Comparison of ENCODE assay signal across 10 mouse cellular contexts in the genomic region with DNA sequence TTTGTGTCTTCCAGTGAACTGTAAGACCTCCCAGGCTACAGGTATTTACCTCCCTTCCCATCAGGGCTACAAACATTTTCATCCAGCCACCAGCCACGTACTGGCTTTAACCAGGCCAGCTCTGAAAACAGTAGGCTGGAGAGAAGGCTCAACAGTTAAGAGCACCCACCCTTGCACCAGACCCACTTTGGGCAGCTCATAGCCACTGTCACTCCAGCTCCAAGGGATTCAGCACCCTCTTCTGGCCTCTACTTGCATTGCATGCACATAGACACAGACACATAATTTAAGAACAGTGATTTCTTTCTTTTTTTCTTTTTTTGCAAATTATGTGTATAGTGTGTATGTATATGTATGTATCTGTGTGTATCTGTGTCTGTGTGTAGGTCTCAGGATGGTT. TPM values are rescaled to one million over a fixed set of nuclear protein-coding genes. Genes with fewer than 3 reads are reported as not detected.
DNase-seq lines count a peak whose midpoint lies in the region; ATAC-seq and TF ChIP-seq lines count a peak whose summit lies in the region.
"Had no signal": no experiment of that assay in that cellular context is flagged by ENCODE, and none has a peak within 500 bp of the region (broad histone marks: within the 10 kb centered on the region; RNA-seq: fewer than 3 reads in every experiment).

No protein-coding gene starts in this region.

- DNase-seq in heart, postnatal 4 days = peak; percentile 54
- DNase-seq in heart, embryonic 10.5 days (ENCODE audit: low spot score) = no peak
- peak; percentile 38 for DNase-seq in urinary bladder, postnatal 14 days (ENCODE audit: low spot score)
- no peak for DNase-seq in urinary bladder, postnatal 25 days (ENCODE audit: low spot score)
- peak; percentile 20 to 56 for DNase-seq in cerebellum, postnatal 25 days
- DNase-seq in liver, postnatal 0 days = peak; percentile 64
- peak; percentile 66 for DNase-seq in testis, postnatal 10 days (ENCODE audit: low spot score)
- DNase-seq in gastrocnemius, postnatal 25 days = no peak

- H3K9me3 ChIP-seq in heart, embryonic 10.5 days = no peaks in the 10 kb centered on the region
- H3K9me3 ChIP-seq in liver, postnatal 0 days (ENCODE audit: low read length) = peaks cover 5% of the 10 kb centered on the region; the same call in 1 of the 2 replicates
- H3K9me3 ChIP-seq: liver, embryonic 15.5 days had no signal

- no peaks in the 10 kb centered on the region for H3K36me3 ChIP-seq in heart, embryonic 10.5 days
- 0 out of 2 replicates have a peak, but pooled peaks cover 5% of the 10 kb centered on the region for H3K36me3 ChIP-seq in liver, postnatal 0 days (replicated peaks; ENCODE audit: insufficient read depth, low read length)
- H3K36me3 ChIP-seq: liver, embryonic 15.5 days had no signal

- peaks cover 5% of the 10 kb centered on the region; the same call in 1 of the 2 replicates for H3K4me1 ChIP-seq in heart, embryonic 10.5 days
- no peaks in the 10 kb centered on the region for H3K4me1 ChIP-seq in liver, postnatal 0 days (ENCODE audit: insufficient read depth)
- H3K4me1 ChIP-seq: liver, embryonic 15.5 days had no signal

- no peak for ATAC-seq in liver, postnatal 0 days

- 0 out of 2 replicates have a peak, but pooled peaks cover 2% of the 10 kb centered on the region for H3K27me3 ChIP-seq in heart, embryonic 10.5 days (ENCODE audit: insufficient read depth, poor library complexity, severe bottlenecking)
- no peaks in the 10 kb centered on the region for H3K27me3 ChIP-seq in liver, postnatal 0 days (ENCODE audit: insufficient read depth, low read length)

- no peak overlapping the region for H3K9ac ChIP-seq in liver, postnatal 0 days (replicated peaks)
- H3K9ac ChIP-seq: liver, embryonic 15.5 days had no signal

- H3K4me3 ChIP-seq in heart, embryonic 10.5 days = no peak overlapping the region
- no peak overlapping the region for H3K4me3 ChIP-seq in liver, postnatal 0 days (ENCODE audit: low read depth, low read length)
- H3K4me3 ChIP-seq: erythroblast, embryonic 14.5 days; liver, embryonic 15.5 days had no signal

- WGBS in heart, embryonic 10.5 days = 35% methylated on average over 1 of the region's 1 CpGs
- 35% methylated on average over 1 of the region's 1 CpGs for whole genome bisulfite sequencing in liver, postnatal 0 days (ENCODE audit: insufficient replicate concordance)

- no peak overlapping the region for H3K27ac ChIP-seq in heart, embryonic 10.5 days
- no peak overlapping the region for H3K27ac ChIP-seq in liver, postnatal 0 days (ENCODE audit: low read depth)
- H3K27ac ChIP-seq: liver, embryonic 15.5 days had no signal

- H3K4me2 ChIP-seq in liver, postnatal 0 days (ENCODE audit: low read depth, low read length) = no peak overlapping the region
- H3K4me2 ChIP-seq: liver, embryonic 15.5 days had no signal

- TF ChIP-seq CTCF in liver, postnatal 0 days (IDR thresholded peaks at IDR 0.05; ENCODE audit: low read depth) = peak; percentile 88

- TF ChIP-seq EP300 in liver, postnatal 0 days (IDR thresholded peaks at IDR 0.05; ENCODE audit: low read depth) = no peak

RNA-seq across cellular contexts. Expression of a gene that starts 5.7 kb away (rescaled TPM):
- 1 to 10 TPM; 2.7 to 2.8 TPM for total RNA-seq in heart, postnatal 4 days (2021)
- polyA plus RNA-seq in heart, embryonic 10.5 days (2016; fragmentation: Nextera tagmentation; extraction: Ambion mirVana) = 1.1 and 1.7 TPM in 2 replicates
- 7.8 and 10.1 TPM in 2 replicates for polyA plus RNA-seq in liver, postnatal 0 days (2015; fragmentation: Nextera tagmentation; extraction: Ambion mirVana)
- 1 to 10 TPM; 1.0 to 1.5 TPM for total RNA-seq in gastrocnemius, postnatal 25 days (2021)

RNA-seq across cellular contexts. Expression of a gene that starts 20.6 kb away (rescaled TPM):
- under 1 TPM in 1 of 2 experiments, not detected in 1; 0.18 TPM for total RNA-seq in heart, postnatal 4 days (2021)
- 0.31 TPM in 1 of 2 replicates, not detected in the other for polyA plus RNA-seq in heart, embryonic 10.5 days (2016; fragmentation: Nextera tagmentation; extraction: Ambion mirVana)
- polyA plus RNA-seq in liver, postnatal 0 days (2015; fragmentation: Nextera tagmentation; extraction: Ambion mirVana) = 2.2 TPM in 2 replicates
- under 1 TPM; 0.38 to 0.51 TPM for total RNA-seq in gastrocnemius, postnatal 25 days (2021)
- polyA plus RNA-seq: erythroblast, embryonic 14.5 days had no signal

RNA-seq across cellular contexts. Expression of a gene that starts 39.5 kb away (rescaled TPM):
- total RNA-seq in heart, postnatal 4 days (2021) = 10 to 100 TPM; 27.7 to 34.9 TPM
- polyA plus RNA-seq in heart, embryonic 10.5 days (2016; fragmentation: Nextera tagmentation; extraction: Ambion mirVana) = 30.1 and 33.0 TPM in 2 replicates
- 10.4 and 15.3 TPM in 2 replicates for polyA plus RNA-seq in liver, postnatal 0 days (2015; fragmentation: Nextera tagmentation; extraction: Ambion mirVana)
- total RNA-seq in gastrocnemius, postnatal 25 days (2021) = 10 to 100 TPM; 25.3 to 26.9 TPM

RNA-seq across cellular contexts. Expression of a gene that starts 43.9 kb away (rescaled TPM):
- total RNA-seq in heart, postnatal 4 days (2021) = not detected
- polyA plus RNA-seq in heart, embryonic 10.5 days (2016; fragmentation: Nextera tagmentation; extraction: Ambion mirVana) = not detected in 2 replicates
- not detected in 2 replicates for polyA plus RNA-seq in liver, postnatal 0 days (2015; fragmentation: Nextera tagmentation; extraction: Ambion mirVana)
- total RNA-seq in gastrocnemius, postnatal 25 days (2021) = not detected
- polyA plus RNA-seq: erythroblast, embryonic 14.5 days; liver, embryonic 15.5 days had no signal

RNA-seq across cellular contexts. Expression of a gene that starts 48.9 kb away (rescaled TPM):
- not detected for total RNA-seq in heart, postnatal 4 days (2021)
- not detected in 2 replicates for polyA plus RNA-seq in heart, embryonic 10.5 days (2016; fragmentation: Nextera tagmentation; extraction: Ambion mirVana)
- polyA plus RNA-seq in liver, postnatal 0 days (2015; fragmentation: Nextera tagmentation; extraction: Ambion mirVana) = not detected in 2 replicates
- not detected for total RNA-seq in gastrocnemius, postnatal 25 days (2021)
- polyA plus RNA-seq: liver, embryonic 15.5 days had no signal

Comparison
In these comparisons a context has a peak if more than half of its experiments do, and no peak if none do; other contexts are left out.
1. DNase-seq: peak in heart, postnatal 4 days (single experiment), urinary bladder, postnatal 14 days (single experiment), cerebellum, postnatal 25 days (2 of 2), liver, postnatal 0 days (single experiment) and testis, postnatal 10 days (single experiment); none in heart, embryonic 10.5 days (single experiment), urinary bladder, postnatal 25 days (single experiment) and gastrocnemius, postnatal 25 days (single experiment).